Comparison of ENCODE assay signal across 9 mouse cellular contexts in the genomic region with DNA sequence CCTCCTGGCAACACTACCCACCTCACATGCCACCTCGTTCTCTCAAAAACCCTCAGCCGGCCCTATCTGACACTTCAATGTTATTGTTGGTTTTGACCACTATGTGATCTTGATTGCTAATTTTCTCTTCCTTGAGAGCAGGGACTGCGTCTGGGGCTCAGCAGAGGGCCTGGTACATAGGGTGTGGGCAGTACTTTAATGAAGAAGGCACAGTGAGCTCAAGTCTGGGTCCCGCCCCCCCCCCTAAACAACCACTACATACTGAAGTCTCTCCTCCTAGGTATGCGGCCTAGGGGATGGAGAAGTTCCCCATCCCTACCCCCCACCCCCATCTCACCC. TPM values are rescaled to one million over a fixed set of nuclear protein-coding genes. Genes with fewer than 3 reads are reported as not detected.
DNase-seq lines count a peak whose midpoint lies in the region; ATAC-seq and TF ChIP-seq lines count a peak whose summit lies in the region.
"Had no signal": no experiment of that assay in that cellular context is flagged by ENCODE, and none has a peak within 500 bp of the region (broad histone marks: within the 10 kb centered on the region; RNA-seq: fewer than 3 reads in every experiment).

No protein-coding gene starts in this region.

- no peak for TF ChIP-seq CTCF in E14TG2a.4 (conservative IDR thresholded peaks at IDR 0.05; ENCODE audit: low read length)

- peak overlapping the region; percentile 89 for H3K4me3 ChIP-seq in heart, embryonic 13.5 days
- H3K4me3 ChIP-seq in E14TG2a.4 (replicated peaks; ENCODE audit: low read length), result peak overlapping the region; percentile 86
- H3K4me3 ChIP-seq in forebrain, embryonic 15.5 days, result peak overlapping the region; percentile 85
- peak overlapping the region; percentile 66 for H3K4me3 ChIP-seq in liver, embryonic 16.5 days (ENCODE audit: low read depth, low read length)

- H3K4me1 ChIP-seq in heart, embryonic 13.5 days, result peaks cover 45% of the 10 kb centered on the region
- H3K4me1 ChIP-seq in E14TG2a.4 (replicated peaks; ENCODE audit: low read depth, low read length), result peaks cover 12% of the 10 kb centered on the region
- H3K4me1 ChIP-seq in forebrain, embryonic 15.5 days, result peaks cover 16% of the 10 kb centered on the region
- H3K4me1 ChIP-seq in liver, embryonic 16.5 days (ENCODE audit: control insufficient read depth, low read depth, low read length), result peaks cover 14% of the 10 kb centered on the region

- H3K36me3 ChIP-seq in heart, embryonic 13.5 days, result no peaks in the 10 kb centered on the region
- no peaks in the 10 kb centered on the region for H3K36me3 ChIP-seq in E14TG2a.4 (ENCODE audit: insufficient read depth, low read length)
- no peaks in the 10 kb centered on the region for H3K36me3 ChIP-seq in forebrain, embryonic 15.5 days
- no peaks in the 10 kb centered on the region for H3K36me3 ChIP-seq in liver, embryonic 16.5 days (ENCODE audit: control insufficient read depth, insufficient read depth)
- H3K36me3 ChIP-seq: G1E had no signal

- H3K9me3 ChIP-seq in heart, embryonic 13.5 days, result no peaks in the 10 kb centered on the region
- no peaks in the 10 kb centered on the region for H3K9me3 ChIP-seq in E14TG2a.4 (ENCODE audit: low read length)
- H3K9me3 ChIP-seq in forebrain, embryonic 15.5 days, result no peaks in the 10 kb centered on the region
- no peaks in the 10 kb centered on the region for H3K9me3 ChIP-seq in liver, embryonic 16.5 days (replicated peaks; ENCODE audit: control insufficient read depth, low read length)

- peaks cover 50% of the 10 kb centered on the region for H3K27me3 ChIP-seq in heart, embryonic 13.5 days (replicated peaks)
- peaks cover 90% of the 10 kb centered on the region for H3K27me3 ChIP-seq in E14TG2a.4 (ENCODE audit: insufficient read depth, low read length)
- 0 out of 2 replicates have a peak, but pooled peaks cover 2% of the 10 kb centered on the region for H3K27me3 ChIP-seq in forebrain, embryonic 15.5 days
- peaks cover 55% of the 10 kb centered on the region for H3K27me3 ChIP-seq in liver, embryonic 16.5 days (ENCODE audit: control insufficient read depth, insufficient read depth, low read depth, low read length)

- intact Hi-C loops in heart, postnatal 10 days (cut with DNase I), result no loop called here

- peak overlapping the region; percentile 96 for H3K4me2 ChIP-seq in heart, embryonic 13.5 days
- peak overlapping the region; percentile 96 for H3K4me2 ChIP-seq in forebrain, embryonic 15.5 days (replicated peaks)
- peak overlapping the region; percentile 86 for H3K4me2 ChIP-seq in liver, embryonic 16.5 days (ENCODE audit: low read depth, low read length)

- peak overlapping the region; percentile 61 for H3K27ac ChIP-seq in heart, embryonic 13.5 days (replicated peaks)
- no peak overlapping the region for H3K27ac ChIP-seq in forebrain, embryonic 15.5 days (replicated peaks)
- H3K27ac ChIP-seq in liver, embryonic 16.5 days (ENCODE audit: low read length), result no peak overlapping the region

- ATAC-seq in heart, embryonic 13.5 days (ENCODE audit: extremely low read depth, insufficient number of reproducible peaks, low FRiP score, low TSS enrichment), result no peak
- no peak for ATAC-seq in forebrain, embryonic 15.5 days (replicated peaks)
- no peak for ATAC-seq in liver, embryonic 16.5 days (ENCODE audit: low read depth)

- 7% methylated on average over 5 of the region's 5 CpGs for WGBS in heart, embryonic 13.5 days
- WGBS in forebrain, embryonic 15.5 days, result 15% methylated on average over 5 of the region's 5 CpGs
- WGBS in liver, embryonic 16.5 days (ENCODE audit: insufficient replicate concordance), result 9% methylated on average over 5 of the region's 5 CpGs

- peak overlapping the region; percentile 95 for H3K9ac ChIP-seq in heart, embryonic 13.5 days
- peak overlapping the region; percentile 65 for H3K9ac ChIP-seq in forebrain, embryonic 15.5 days (replicated peaks)
- 0 out of 2 replicates have a peak overlapping the region, but pooled peaks have one; percentile 43 for H3K9ac ChIP-seq in liver, embryonic 16.5 days (ENCODE audit: low read depth, low read length)

- DNase-seq in heart, postnatal 10 days, result no peak
- no peak for DNase-seq in urinary bladder, postnatal 36 days (ENCODE audit: low spot score in 2 of 2)
- no peak for DNase-seq in cerebellum, postnatal 14 days
- DNase-seq in embryo, embryonic 10.5 days (ENCODE audit: low spot score), result no peak

RNA-seq across cellular contexts. Expression of a gene that starts 0.5 kb away (rescaled TPM):
- polyA plus RNA-seq in heart, embryonic 13.5 days (2015; fragmentation: Nextera tagmentation; extraction: Ambion mirVana), result 2.1 and 2.3 TPM in 2 replicates
- 10 to 100 TPM; 23.8 to 24.3 TPM for total RNA-seq in heart, postnatal 10 days (2021)
- 2.7 and 2.9 TPM in 2 replicates for polyA plus RNA-seq in forebrain, embryonic 15.5 days (2015; fragmentation: Nextera tagmentation; extraction: Ambion mirVana)
- 0.04 and 0.07 TPM in 2 replicates for polyA plus RNA-seq in liver, embryonic 16.5 days (2015; fragmentation: Nextera tagmentation; extraction: Ambion mirVana)
- polyA plus RNA-seq: G1E had no signal

Comparison
In these comparisons a context has a peak if more than half of its experiments do, and no peak if none do; other contexts are left out.
1. H3K9ac ChIP-seq: peak in every context shown above with its lines; median percentile 95 in heart, embryonic 13.5 days; 65 in forebrain, embryonic 15.5 days; 43 in liver, embryonic 16.5 days.